Mouse (Mus musculus): Measurements from ENCODE around the gene Lsg1.
A peak's percentile ranks its signal among the peaks of the same experiment; 100 is the strongest.

Lsg1 gene

GRCm38 (mm10) chr16:30587494-30588327, at the start of gene Lsg1:
Gene Lsg1, minus strand, starts transcription at chr16:30587592.
- DNase-seq (ENCODE audit: low spot score): peak; percentile 93

- no peak for DNase-seq (ENCODE audit: low spot score)
Observed at GRCm38 (mm10) chr16:30633906-30634746, 46.7 kb upstream of the Lsg1 start.

- no peak for DNase-seq (ENCODE audit: low spot score)
Observed at GRCm38 (mm10) chr16:30629509-30629908, 42.1 kb upstream of the Lsg1 start.

GRCm38 (mm10) chr16:30628401-30628800, 41.0 kb upstream of the Lsg1 start:
- DNase-seq (ENCODE audit: low spot score): no peak

GRCm38 (mm10) chr16:30627586-30628337, 40.4 kb upstream of the Lsg1 start:
- DNase-seq (ENCODE audit: low spot score): peak; percentile 38

- DNase-seq (ENCODE audit: low spot score): no peak
Observed at GRCm38 (mm10) chr16:30624640-30625039, 37.2 kb upstream of the Lsg1 start.

- no peak for DNase-seq (ENCODE audit: low spot score)
Observed at GRCm38 (mm10) chr16:30623645-30624044, 36.3 kb upstream of the Lsg1 start.

- no peak for DNase-seq (ENCODE audit: low spot score)
Observed at GRCm38 (mm10) chr16:30616281-30616680, 28.9 kb upstream of the Lsg1 start.

GRCm38 (mm10) chr16:30614705-30615317, 27.4 kb upstream of the Lsg1 start:
- peak; percentile 62 for DNase-seq (ENCODE audit: low spot score)

GRCm38 (mm10) chr16:30614122-30614521, 26.7 kb upstream of the Lsg1 start:
- no peak for DNase-seq (ENCODE audit: low spot score)

GRCm38 (mm10) chr16:30613122-30613521, 25.7 kb upstream of the Lsg1 start:
- no peak for DNase-seq (ENCODE audit: low spot score)

GRCm38 (mm10) chr16:30611331-30611730, 23.9 kb upstream of the Lsg1 start:
- no peak for DNase-seq (ENCODE audit: low spot score)

GRCm38 (mm10) chr16:30607868-30608267, 20.5 kb upstream of the Lsg1 start:
- no peak for DNase-seq (ENCODE audit: low spot score)

- DNase-seq (ENCODE audit: low spot score): no peak
Observed at GRCm38 (mm10) chr16:30605528-30605927, 18.1 kb upstream of the Lsg1 start.

- peak; percentile 33 for DNase-seq (ENCODE audit: low spot score)
Observed at GRCm38 (mm10) chr16:30604807-30605137, 17.4 kb upstream of the Lsg1 start.

GRCm38 (mm10) chr16:30604061-30604806, 16.8 kb upstream of the Lsg1 start:
- peak; percentile 15 for DNase-seq (ENCODE audit: low spot score)

- DNase-seq (ENCODE audit: low spot score): no peak
Observed at GRCm38 (mm10) chr16:30603531-30603842, 16.1 kb upstream of the Lsg1 start.

- DNase-seq (ENCODE audit: low spot score): no peak
Observed at GRCm38 (mm10) chr16:30602684-30603530, 15.5 kb upstream of the Lsg1 start.

- DNase-seq (ENCODE audit: low spot score): no peak
Observed at GRCm38 (mm10) chr16:30601946-30602345, 14.6 kb upstream of the Lsg1 start.

GRCm38 (mm10) chr16:30601046-30601832, 13.8 kb upstream of the Lsg1 start:
- DNase-seq (ENCODE audit: low spot score): no peak
